Mouse (Mus musculus) intestine, embryonic 14.5 days (tissue): ENCODE measurements around the gene Asic2. TPM values are rescaled to one million over a fixed set of nuclear protein-coding genes. Genes with fewer than 3 reads are reported as not detected.

Experiments
- ATAC-seq: fragments of 200-750 bp; cut with Nextera tagmentation; replicated peaks from 2 replicates; pipeline ENCODE4 v1.8.0; 2017; ENCODE audit warnings: low read depth, moderate number of reproducible peaks, moderate TSS enrichment, moderate library complexity; ENCODE audit not compliant: low FRiP score, low TSS enrichment
- DNase-seq: peaks from one replicate; pipeline ENCODE4 v3.0.0-alpha.2; 2018; ENCODE audit warnings: low spot score
- H3K27ac ChIP-seq: fragments of 300-500 bp; sonication (generic); 2 replicates; pipeline ENCODE4 v1.5.1; 2014; ENCODE audit warnings: low read depth, mild to moderate bottlenecking, control low read depth
- H3K27me3 ChIP-seq: fragments of 300-500 bp; sonication (generic); replicated peaks from 2 replicates; pipeline ENCODE4 v1.6.1; 2014; ENCODE audit warnings: low read length, control low read depth; ENCODE audit not compliant: control insufficient read depth, insufficient read depth
- H3K36me3 ChIP-seq: fragments of 300-500 bp; sonication (generic); 2 replicates; pipeline ENCODE4 v1.6.1; 2014; ENCODE audit warnings: low read length, control low read depth; ENCODE audit not compliant: control insufficient read depth, insufficient read depth
- H3K4me1 ChIP-seq: fragments of 300-500 bp; sonication (generic); replicated peaks from 2 replicates; pipeline ENCODE4 v1.6.1; 2014; ENCODE audit warnings: low read length, control low read depth, mixed read lengths; ENCODE audit not compliant: control insufficient read depth, insufficient read depth
- H3K4me2 ChIP-seq: fragments of 300-500 bp; sonication (generic); 2 replicates; pipeline ENCODE4 v1.6.1; 2014; ENCODE audit warnings: low read length
- H3K4me3 ChIP-seq: fragments of 300-500 bp; sonication (generic); 2 replicates; pipeline ENCODE4 v1.5.1; 2014; ENCODE audit warnings: low read depth, low read length, control low read depth, mixed read lengths
- H3K9ac ChIP-seq: fragments of 300-500 bp; sonication (generic); 2 replicates; pipeline ENCODE4 v1.6.1; 2014; ENCODE audit warnings: mild to moderate bottlenecking, low read length
- H3K9me3 ChIP-seq: fragments of 300-500 bp; sonication (generic); 2 replicates; pipeline ENCODE4 v1.6.1; 2016; ENCODE audit warnings: low read length, control low read depth; ENCODE audit not compliant: control insufficient read depth
- WGBS: fragments of 180-500 bp; shearing (Covaris S2); extraction: QIAGEN DNeasy Blood & Tissue Kit; methylation state at CpG from one replicate; pipeline ENCODE4 v1.1.7; 2014; 5-methylcytosine and 5-hydroxymethylcytosine counted together
- polyA plus RNA-seq: library from polyadenylated mRNA; unstranded; fragments of >200 nt; fragmentation: Nextera tagmentation; extraction: Ambion mirVana; gene quantifications from 2 replicates; pipeline ENCODE4 v1.2.1, GENCODE M21; 2014

Gene Asic2
- polyA plus RNA-seq, 1 experiment from 2014 or later, result 0.22 TPM

DNA sequence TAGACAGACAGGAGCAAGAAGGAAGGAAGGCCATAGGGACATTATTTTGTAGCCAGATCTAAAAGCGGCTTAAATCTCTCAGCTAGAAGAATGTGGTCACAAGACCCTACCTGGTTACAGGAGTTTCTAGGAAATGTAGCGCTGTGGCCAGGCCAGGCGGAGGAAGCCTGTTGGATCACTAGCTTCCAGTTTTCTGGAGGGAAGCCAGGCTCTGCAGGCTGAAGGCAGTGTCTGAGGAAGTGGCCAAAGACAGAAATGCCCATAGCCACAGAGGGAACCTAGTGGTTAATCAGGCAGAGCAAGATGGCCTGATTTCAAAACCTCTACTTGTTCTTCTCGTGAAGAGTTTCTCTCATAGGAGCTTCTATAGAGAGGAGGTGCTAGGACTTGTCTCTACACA is 513.3 kb downstream of the Asic2 start:
- 79% methylated on average over 4 of the region's 4 CpGs for WGBS
- H3K4me3 ChIP-seq, result no peak overlapping the region
- no peak overlapping the region for H3K27ac ChIP-seq
- no peak overlapping the region for H3K4me2 ChIP-seq
- no peaks in the 10 kb centered on the region for H3K9me3 ChIP-seq
- H3K9ac ChIP-seq, result no peak overlapping the region
- ATAC-seq, result no peak
- no peaks in the 10 kb centered on the region for H3K27me3 ChIP-seq
- no peaks in the 10 kb centered on the region for H3K36me3 ChIP-seq
- no peak for DNase-seq
- H3K4me1 ChIP-seq, result peaks cover 5% of the 10 kb centered on the region; the same call in 1 of the 2 replicates

DNA sequence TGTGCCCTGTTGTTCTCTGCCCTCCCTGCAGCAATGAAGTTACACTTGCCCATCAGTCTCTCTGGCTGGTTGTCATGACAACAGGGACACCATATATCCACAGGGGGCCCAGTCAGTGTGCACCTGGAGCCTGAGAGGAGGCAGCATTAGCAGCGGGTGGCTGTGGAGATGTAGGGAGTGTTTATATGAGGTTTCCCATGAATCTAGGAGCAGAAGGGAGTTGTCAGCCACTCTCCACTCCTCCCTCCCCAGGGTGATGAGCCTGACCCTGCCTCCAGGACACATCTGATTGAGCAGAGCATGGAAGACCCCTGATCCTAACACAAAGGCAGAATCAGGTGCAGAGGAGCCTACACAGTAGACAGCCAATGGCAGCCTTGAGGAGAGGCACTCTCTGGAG is 514.1 kb downstream of the Asic2 start:
- H3K36me3 ChIP-seq, result no peaks in the 10 kb centered on the region
- no peak overlapping the region for H3K4me2 ChIP-seq
- 10% methylated on average over 1 of the region's 1 CpGs for WGBS
- no peaks in the 10 kb centered on the region for H3K9me3 ChIP-seq
- H3K9ac ChIP-seq, result no peak overlapping the region
- ATAC-seq, result no peak
- peaks cover 13% of the 10 kb centered on the region for H3K4me1 ChIP-seq
- no peak overlapping the region for H3K4me3 ChIP-seq
- no peaks in the 10 kb centered on the region for H3K27me3 ChIP-seq
- H3K27ac ChIP-seq, result no peak overlapping the region
- DNase-seq, result no peak

- no peaks in the 10 kb centered on the region for H3K36me3 ChIP-seq
- DNase-seq (no peak), ATAC-seq (no peak)
- H3K4me2 ChIP-seq, result no peak overlapping the region
- H3K27ac ChIP-seq, result no peak overlapping the region
- no peak overlapping the region for H3K4me3 ChIP-seq
- H3K27me3 ChIP-seq, result no peaks in the 10 kb centered on the region
- H3K9me3 ChIP-seq, result no peaks in the 10 kb centered on the region
- WGBS, result 29% methylated on average over 3 of the region's 3 CpGs
- peaks cover 15% of the 10 kb centered on the region for H3K4me1 ChIP-seq
- H3K9ac ChIP-seq, result no peak overlapping the region
These were observed 519.0 kb downstream of the Asic2 start for GRCm38 (mm10) chr11:81449271-81449705.

DNA sequence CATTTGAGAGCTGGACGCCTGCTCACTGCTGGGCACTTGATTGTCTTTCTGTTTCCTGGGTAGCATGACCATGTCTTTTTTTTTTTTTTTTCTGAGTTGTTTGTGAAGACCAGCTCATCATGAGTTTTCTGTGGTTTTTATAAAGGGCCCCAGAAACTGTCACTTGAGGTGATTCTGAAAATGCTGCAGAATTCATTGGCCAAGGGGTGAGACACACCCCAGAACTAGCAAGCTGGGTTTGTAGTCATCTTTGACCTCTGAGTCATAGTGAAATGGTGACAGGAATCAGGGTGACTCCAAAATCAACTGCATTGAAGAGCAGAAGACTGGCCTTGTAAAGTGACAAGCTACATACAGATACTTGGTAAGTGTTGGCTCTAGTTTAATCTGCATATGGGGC is 521.9 kb downstream of the Asic2 start:
- Histone ChIP-seq H3K9ac (no peak overlapping the region), H3K36me3 (no peaks in the 10 kb centered on the region), H3K4me2 (no peak overlapping the region), H3K27ac (no peak overlapping the region), H3K4me3 (no peak overlapping the region), H3K27me3 (no peaks in the 10 kb centered on the region), H3K9me3 (no peaks in the 10 kb centered on the region), H3K4me1 (peaks cover 11% of the 10 kb centered on the region)
- DNase-seq (no peak), ATAC-seq (no peak)
- WGBS, result 76% methylated on average over 1 of the region's 1 CpGs

GRCm38 (mm10) chr11:81426857-81427256 is 541.4 kb downstream of the Asic2 start:
- Histone ChIP-seq H3K27ac (no peak overlapping the region), H3K4me1 (no peaks in the 10 kb centered on the region), H3K36me3 (no peaks in the 10 kb centered on the region), H3K27me3 (no peaks in the 10 kb centered on the region), H3K4me3 (no peak overlapping the region), H3K4me2 (no peak overlapping the region), H3K9ac (no peak overlapping the region), H3K9me3 (no peaks in the 10 kb centered on the region)
- ATAC-seq (no peak), DNase-seq (no peak)
- WGBS, result 57% methylated on average over 14 of the region's 14 CpGs

- DNase-seq (no peak), ATAC-seq (no peak)
- H3K9ac ChIP-seq, result no peak overlapping the region
- H3K4me3 ChIP-seq, result no peak overlapping the region
- WGBS, result 74% methylated on average over 3 of the region's 3 CpGs
- H3K4me2 ChIP-seq, result no peak overlapping the region
- H3K27me3 ChIP-seq, result no peaks in the 10 kb centered on the region
- H3K27ac ChIP-seq, result no peak overlapping the region
- H3K9me3 ChIP-seq, result no peaks in the 10 kb centered on the region
- H3K4me1 ChIP-seq, result no peaks in the 10 kb centered on the region
- no peaks in the 10 kb centered on the region for H3K36me3 ChIP-seq
These were observed 549.1 kb downstream of the Asic2 start for GRCm38 (mm10) chr11:81419112-81419511.

DNA sequence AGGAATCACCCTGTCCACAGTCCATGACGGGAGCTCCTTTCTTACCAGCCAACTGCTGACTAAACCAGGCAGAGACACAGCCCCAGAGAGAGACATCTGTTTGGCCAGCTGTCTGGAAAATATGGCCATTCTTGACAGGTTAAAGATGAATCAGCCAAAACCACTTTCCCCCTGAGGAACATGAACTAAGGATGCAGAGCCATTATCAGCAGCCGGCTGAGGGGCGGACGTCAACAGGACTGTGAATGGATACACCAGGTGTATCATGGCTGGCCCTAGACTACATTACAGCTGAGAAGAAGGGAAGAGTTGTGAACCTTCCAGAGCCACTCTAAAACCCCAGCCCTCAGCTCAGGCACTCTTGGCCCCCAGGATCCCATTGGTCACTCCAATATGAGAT is 550.2 kb downstream of the Asic2 start:
- no peak overlapping the region for H3K27ac ChIP-seq
- no peak for DNase-seq
- H3K36me3 ChIP-seq, result no peaks in the 10 kb centered on the region
- H3K4me1 ChIP-seq, result no peaks in the 10 kb centered on the region
- no peak overlapping the region for H3K9ac ChIP-seq
- ATAC-seq, result no peak
- H3K9me3 ChIP-seq, result no peaks in the 10 kb centered on the region
- no peak overlapping the region for H3K4me2 ChIP-seq
- 88% methylated on average over 4 of the region's 4 CpGs for WGBS
- no peaks in the 10 kb centered on the region for H3K27me3 ChIP-seq
- H3K4me3 ChIP-seq, result no peak overlapping the region

GRCm38 (mm10) chr11:81416319-81416718 is 551.9 kb downstream of the Asic2 start:
- H3K4me3 ChIP-seq, result no peak overlapping the region
- no peaks in the 10 kb centered on the region for H3K36me3 ChIP-seq
- no peak overlapping the region for H3K27ac ChIP-seq
- no peaks in the 10 kb centered on the region for H3K27me3 ChIP-seq
- no peak overlapping the region for H3K4me2 ChIP-seq
- no peak for DNase-seq
- H3K9me3 ChIP-seq, result no peaks in the 10 kb centered on the region
- 80% methylated on average over 6 of the region's 6 CpGs for WGBS
- ATAC-seq, result no peak
- no peaks in the 10 kb centered on the region for H3K4me1 ChIP-seq
- H3K9ac ChIP-seq, result no peak overlapping the region

DNA sequence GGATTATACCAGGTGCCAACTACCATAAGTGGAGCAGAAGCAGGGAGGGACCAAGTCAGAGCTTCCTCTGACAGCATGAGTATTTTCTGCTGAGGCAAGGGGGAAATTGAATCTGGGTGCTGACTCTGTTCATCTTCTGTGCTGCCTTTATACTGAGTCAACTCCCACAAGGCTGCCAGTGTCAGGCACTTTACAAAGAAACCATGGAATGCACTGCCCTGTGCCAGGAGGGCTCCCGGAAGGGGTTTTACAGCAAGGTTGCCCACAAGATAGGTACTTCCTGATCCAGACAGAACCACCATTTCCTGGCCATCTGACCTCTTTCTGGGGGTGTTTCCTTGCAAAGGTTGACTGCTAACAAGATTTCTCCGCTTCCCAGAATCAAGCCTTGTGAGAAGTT is 553.7 kb downstream of the Asic2 start:
- 83% methylated on average over 2 of the region's 2 CpGs for WGBS
- Histone ChIP-seq H3K9me3 (no peaks in the 10 kb centered on the region), H3K4me2 (no peak overlapping the region), H3K27ac (no peak overlapping the region), H3K27me3 (no peaks in the 10 kb centered on the region), H3K4me3 (no peak overlapping the region), H3K4me1 (no peaks in the 10 kb centered on the region), H3K9ac (no peak overlapping the region), H3K36me3 (no peaks in the 10 kb centered on the region)
- DNase-seq, result no peak
- ATAC-seq, result no peak
